Mouse (Mus musculus): ENCODE measurements around the gene Gm21028. TPM values are rescaled to one million over a fixed set of nuclear protein-coding genes. Genes with fewer than 3 reads are reported as not detected.

Gene Gm21028
- polyA plus RNA-seq (2012; ENCODE audit: low replicate concordance): not detected in 2 replicates

GRCm38 (mm10) chr7:42578488-42578887, at the start of gene Gm21028:
TSS of gene Gm21028 (minus strand) at chr7:42578588.

GRCm38 (mm10) chr7:42592413-42592812, 14.0 kb upstream of the Gm21028 start, which contains the start of gene Zfp977:
TSS of gene Zfp977 (minus strand) at chr7:42592547.

Other genes starting within 250 kb of the Gm21028 start
- gene 4933421I07Rik, start 130.5 kb downstream of the Gm21028 start, polyA plus RNA-seq (2012; ENCODE audit: low replicate concordance): not detected in 2 replicates
- 0.79 and 1.3 TPM in 2 replicates for gene Zfp141, start 72.8 kb downstream of the Gm21028 start, polyA plus RNA-seq (2012; ENCODE audit: low replicate concordance)
- gene Zfp977, start 14.0 kb upstream of the Gm21028 start, polyA plus RNA-seq (2012; ENCODE audit: low replicate concordance): not detected in 2 replicates
- 0.15 TPM in 1 of 2 replicates, not detected in the other for gene Zfp976, start 64.0 kb upstream of the Gm21028 start, polyA plus RNA-seq (2012; ENCODE audit: low replicate concordance)
- gene Zfp975, start 114.2 kb upstream of the Gm21028 start, polyA plus RNA-seq (2012; ENCODE audit: low replicate concordance): 0.04 and 0.31 TPM in 2 replicates
- gene Gm17067, start 148.4 kb upstream of the Gm21028 start, polyA plus RNA-seq (2012; ENCODE audit: low replicate concordance): not detected in 2 replicates
- not detected in 2 replicates for gene Vmn2r62, start 214.9 kb upstream of the Gm21028 start, polyA plus RNA-seq (2012; ENCODE audit: low replicate concordance)

All from hematopoietic multipotent progenitor cell, adult 10-12 weeks (in vitro differentiated cells).